Mouse (Mus musculus) limb, embryonic 14.5 days (tissue): ENCODE data around the gene Nfu1. TPM values are rescaled to one million over a fixed set of nuclear protein-coding genes. Genes with fewer than 3 reads are reported as not detected.

Experiments used
- ATAC-seq: fragments of 200-750 bp; cut with Nextera tagmentation; 2 replicates; pipeline ENCODE4 v1.8.0; 2017; ENCODE audit warnings: low read depth, moderate number of reproducible peaks, moderate TSS enrichment; ENCODE audit not compliant: low FRiP score
- DNase-seq: peaks from one replicate; pipeline ENCODE4 v3.0.0-alpha.2; 2015; ENCODE audit warnings: low spot score
- H3K27ac ChIP-seq: fragments of 300-500 bp; sonication (generic); replicated peaks from 2 replicates; pipeline ENCODE4 v1.5.1; 2014; ENCODE audit warnings: low read depth, mild to moderate bottlenecking, low read length, moderate library complexity, mixed read lengths
- H3K27me3 ChIP-seq: fragments of 300-500 bp; sonication (generic); 2 replicates; pipeline ENCODE4 v1.6.1; 2014; ENCODE audit warnings: low read length, mixed read lengths; ENCODE audit not compliant: control insufficient read depth, insufficient read depth
- H3K36me3 ChIP-seq: fragments of 300-500 bp; sonication (generic); 2 replicates; pipeline ENCODE4 v1.6.1; 2014; ENCODE audit warnings: mild to moderate bottlenecking, low read length, moderate library complexity, mixed read lengths; ENCODE audit not compliant: control insufficient read depth, insufficient read depth
- H3K4me1 ChIP-seq: fragments of 300-500 bp; sonication (generic); 2 replicates; pipeline ENCODE4 v1.6.1; 2014; ENCODE audit warnings: antibody characterized with exemption, low read length, mixed read lengths; ENCODE audit not compliant: control insufficient read depth, insufficient read depth
- H3K4me2 ChIP-seq: fragments of 300-500 bp; sonication (generic); replicated peaks from 2 replicates; pipeline ENCODE4 v1.6.1; 2014; ENCODE audit warnings: low read depth, mild to moderate bottlenecking, low read length, moderate library complexity; ENCODE audit not compliant: severe bottlenecking
- H3K4me3 ChIP-seq: fragments of 300-500 bp; sonication (generic); replicated peaks from 2 replicates; pipeline ENCODE4 v1.5.1; 2014; ENCODE audit warnings: low read length
- H3K9ac ChIP-seq: fragments of 300-500 bp; sonication (generic); 2 replicates; pipeline ENCODE4 v1.6.1; 2014; ENCODE audit warnings: mild to moderate bottlenecking, low read depth, low read length, moderate library complexity; ENCODE audit not compliant: severe bottlenecking
- H3K9me3 ChIP-seq: fragments of 300-500 bp; sonication (generic); 2 replicates; pipeline ENCODE4 v1.6.1; 2016; ENCODE audit warnings: low read length; ENCODE audit not compliant: control insufficient read depth
- POLR2A ChIP-seq: fragments of 200-500 bp; IDR thresholded peaks from 2 replicates; pipeline ENCODE4 v1.8.0; 2012; ENCODE audit warnings: inconsistent platforms, mild to moderate bottlenecking, moderate library complexity, borderline replicate concordance; ENCODE audit not compliant: insufficient read depth, insufficient read length; ENCODE audit errors: extremely low read depth
- WGBS: fragments of 180-500 bp; shearing (Covaris S2); extraction: QIAGEN DNeasy Blood & Tissue Kit; methylation state at CpG from one replicate; pipeline ENCODE4 v1.1.7; 2014; 5-methylcytosine and 5-hydroxymethylcytosine counted together
- polyA plus RNA-seq, 2 experiments: library from polyadenylated mRNA; depleted of rRNA in 1 of 2; stranded (reverse) in 1 of 2; unstranded in 1 of 2; fragments of >200 nt; fragmentation: Nextera tagmentation in 1 of 2; extraction: Ambion mirVana in 1 of 2; gene quantifications; 2 replicates each; pipeline versions ENCODE4 v1.2.1 to v1.2.3; 2012 to 2014

The Nfu1 gene
- polyA plus RNA-seq, 2 experiments: 104 to 136 TPM

GRCm38 (mm10) chr6:87051886-87052425, 42.9 kb downstream of the Nfu1 start:
- 94% methylated on average over 10 of the region's 10 CpGs for WGBS
- H3K9ac ChIP-seq: no peak overlapping the region
- H3K27me3 ChIP-seq: no peaks in the 10 kb centered on the region
- peaks cover 76% of the 10 kb centered on the region for H3K36me3 ChIP-seq
- ATAC-seq (no peak), DNase-seq (no peak)
- no peak overlapping the region for H3K27ac ChIP-seq
- H3K9me3 ChIP-seq: no peaks in the 10 kb centered on the region
- no peaks in the 10 kb centered on the region for H3K4me1 ChIP-seq
- H3K4me3 ChIP-seq: no peak overlapping the region
- no peak for TF ChIP-seq POLR2A
- no peak overlapping the region for H3K4me2 ChIP-seq

- H3K4me3 ChIP-seq: no peak overlapping the region
- peaks cover 83% of the 10 kb centered on the region for H3K36me3 ChIP-seq
- H3K27me3 ChIP-seq: no peaks in the 10 kb centered on the region
- H3K9me3 ChIP-seq: no peaks in the 10 kb centered on the region
- no peak overlapping the region for H3K27ac ChIP-seq
- no peak for ATAC-seq
- H3K4me2 ChIP-seq: no peak overlapping the region
- TF ChIP-seq POLR2A: no peak
- no peak overlapping the region for H3K9ac ChIP-seq
- H3K4me1 ChIP-seq: no peaks in the 10 kb centered on the region
- 91% methylated on average over 8 of the region's 8 CpGs for WGBS
- no peak for DNase-seq
Observed at GRCm38 (mm10) chr6:87054193-87054592, 45.2 kb downstream of the Nfu1 start.

- no peak overlapping the region for H3K4me2 ChIP-seq
- no peak for TF ChIP-seq POLR2A
- ATAC-seq (no peak), DNase-seq (no peak)
- H3K27ac ChIP-seq: no peak overlapping the region
- H3K9me3 ChIP-seq: no peaks in the 10 kb centered on the region
- H3K4me1 ChIP-seq: no peaks in the 10 kb centered on the region
- no peaks in the 10 kb centered on the region for H3K27me3 ChIP-seq
- H3K36me3 ChIP-seq: peaks cover 94% of the 10 kb centered on the region
- no peak overlapping the region for H3K9ac ChIP-seq
- H3K4me3 ChIP-seq: no peak overlapping the region
- 92% methylated on average over 1 of the region's 1 CpGs for WGBS
Observed at GRCm38 (mm10) chr6:87059754-87060153, 50.7 kb downstream of the Nfu1 start.

- H3K4me1 ChIP-seq: no peaks in the 10 kb centered on the region
- DNase-seq (no peak), ATAC-seq (no peak)
- no peak overlapping the region for H3K4me3 ChIP-seq
- no peak overlapping the region for H3K27ac ChIP-seq
- no peak overlapping the region for H3K4me2 ChIP-seq
- WGBS: 95% methylated on average over 4 of the region's 4 CpGs
- H3K9ac ChIP-seq: no peak overlapping the region
- H3K27me3 ChIP-seq: no peaks in the 10 kb centered on the region
- no peak for TF ChIP-seq POLR2A
- H3K36me3 ChIP-seq: peaks cover 93% of the 10 kb centered on the region
- H3K9me3 ChIP-seq: no peaks in the 10 kb centered on the region
Observed at GRCm38 (mm10) chr6:87063586-87063985, 54.5 kb downstream of the Nfu1 start.

GRCm38 (mm10) chr6:87068209-87068608, 59.2 kb downstream of the Nfu1 start:
- DNase-seq: no peak

More at GRCm38 (mm10) chr6:87068209-87068608, 59.2 kb downstream of the Nfu1 start:
- no peak for TF ChIP-seq POLR2A
- H3K9ac ChIP-seq: no peak overlapping the region
- no peak for ATAC-seq
- H3K4me2 ChIP-seq: no peak overlapping the region
- no peaks in the 10 kb centered on the region for H3K27me3 ChIP-seq
- WGBS: 81% methylated on average over 2 of the region's 2 CpGs
- no peak overlapping the region for H3K4me3 ChIP-seq
- no peaks in the 10 kb centered on the region for H3K9me3 ChIP-seq
- peaks cover 96% of the 10 kb centered on the region for H3K36me3 ChIP-seq
- H3K27ac ChIP-seq: no peak overlapping the region
- H3K4me1 ChIP-seq: 0 out of 2 replicates have a peak, but pooled peaks cover 3% of the 10 kb centered on the region
